Mouse (Mus musculus): ENCODE data around the gene Cracr2a. TPM values are rescaled to one million over a fixed set of nuclear protein-coding genes. Genes with fewer than 3 reads are reported as not detected.
A peak's percentile ranks its signal among the peaks of the same experiment; 100 is the strongest.
"Not testable (repeated sequence)": the region's sequence is repeated elsewhere in the genome, so short reads cannot be mapped to it uniquely, and the experiment has no call there.

Gene Cracr2a
- 1 to 10 TPM; 1.9 to 2.5 TPM for total RNA-seq (2021)

DNA sequence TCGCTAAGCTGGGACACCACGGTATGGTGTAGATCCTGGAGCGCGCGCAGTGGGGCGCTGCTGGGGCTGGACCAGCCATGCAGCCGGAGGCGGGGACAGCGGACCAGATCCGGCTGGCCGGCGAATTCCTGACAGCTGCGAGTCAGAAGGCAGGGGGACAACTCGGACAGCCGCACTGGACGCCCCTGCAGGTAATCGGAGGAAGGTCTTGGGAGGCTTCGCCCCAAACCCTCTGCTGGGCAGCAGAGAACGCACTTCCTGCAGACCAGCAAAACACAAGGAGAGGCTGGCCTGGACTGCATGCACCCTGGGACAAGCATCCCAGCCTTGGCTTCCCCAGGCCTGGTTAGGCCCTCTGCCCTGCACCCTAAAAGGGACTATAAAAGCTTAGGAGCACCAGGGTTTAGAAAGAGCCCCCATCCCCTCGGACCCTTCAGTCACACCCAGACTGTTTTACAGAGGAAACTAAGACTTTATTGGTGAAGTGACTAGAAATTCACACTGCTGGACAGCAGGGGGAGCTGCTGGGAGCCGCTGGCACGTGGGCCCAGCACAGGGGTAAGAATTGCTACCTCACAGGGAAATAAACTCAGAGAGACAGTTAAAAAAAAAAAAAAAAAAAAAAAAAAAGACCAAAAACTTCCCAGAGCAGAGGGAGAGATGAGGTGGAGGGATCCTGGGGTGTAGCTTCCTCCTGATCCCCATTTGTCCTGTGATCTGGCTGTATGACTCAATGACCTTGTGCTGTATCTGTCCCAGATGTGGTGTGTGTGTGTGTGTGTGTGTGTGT, at the start of gene Cracr2a:
Gene Cracr2a (plus strand): TSS at position 108 of the 790 bp plus-strand sequence.
- peak; percentile 54 to 71 for DNase-seq (ENCODE audit: extremely low spot score in 1 of 2, low spot score in 1 of 2)

GRCm38 (mm10) chr6:127513776-127514175, 47.4 kb upstream of the Cracr2a start:
- not testable (repeated sequence) for DNase-seq (ENCODE audit: extremely low spot score in 1 of 2, low spot score in 1 of 2)

DNA sequence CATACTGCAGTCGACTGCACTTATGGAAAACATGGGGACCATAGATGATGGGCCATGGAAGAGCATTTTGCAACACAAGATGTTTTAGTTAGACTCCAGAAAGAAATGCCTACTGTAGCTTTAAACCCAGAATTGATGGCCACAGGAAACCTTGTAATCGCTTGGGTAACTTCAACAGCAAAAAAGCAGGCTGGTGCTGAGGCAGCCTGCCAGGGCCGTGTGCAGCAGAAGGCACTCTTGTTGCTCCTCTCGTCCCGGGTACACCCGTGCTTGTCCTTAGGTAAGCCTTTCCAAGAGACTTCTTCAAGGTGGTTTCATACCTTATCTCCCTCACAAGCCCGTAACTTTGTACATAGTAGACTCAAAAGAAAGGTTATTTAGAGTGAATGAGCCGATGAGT, 40.0 kb upstream of the Cracr2a start:
- no peak for DNase-seq (ENCODE audit: extremely low spot score in 1 of 2, low spot score in 1 of 2)

- DNase-seq (ENCODE audit: extremely low spot score in 1 of 2, low spot score in 1 of 2) = no peak
These were observed 38.8 kb upstream of the Cracr2a start for GRCm38 (mm10) chr6:127522326-127522725.

DNA sequence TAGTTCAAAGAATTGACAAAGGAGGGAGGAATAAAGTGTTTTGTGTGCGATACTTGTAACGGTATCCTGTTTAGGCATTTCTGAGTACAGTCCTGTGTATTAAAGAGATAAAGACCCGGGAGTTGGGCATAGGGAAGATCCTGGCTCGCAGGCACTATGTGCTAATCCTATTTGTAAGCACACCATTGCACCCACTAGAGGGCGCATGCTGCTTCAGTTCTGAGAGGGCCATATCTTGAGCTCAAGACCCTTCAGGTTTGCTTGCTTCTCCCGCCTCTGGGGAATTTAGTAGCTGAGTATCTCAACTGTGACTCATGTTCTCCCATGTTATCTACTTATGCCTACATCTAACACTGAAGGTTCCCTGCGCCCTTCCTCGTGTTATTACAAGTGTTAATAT, 36.7 kb upstream of the Cracr2a start:
- DNase-seq (ENCODE audit: extremely low spot score in 1 of 2, low spot score in 1 of 2) = peak in 1 of 2 experiments; percentile 65

GRCm38 (mm10) chr6:127528625-127529024, 32.5 kb upstream of the Cracr2a start:
- no peak for DNase-seq (ENCODE audit: extremely low spot score in 1 of 2, low spot score in 1 of 2)

DNA sequence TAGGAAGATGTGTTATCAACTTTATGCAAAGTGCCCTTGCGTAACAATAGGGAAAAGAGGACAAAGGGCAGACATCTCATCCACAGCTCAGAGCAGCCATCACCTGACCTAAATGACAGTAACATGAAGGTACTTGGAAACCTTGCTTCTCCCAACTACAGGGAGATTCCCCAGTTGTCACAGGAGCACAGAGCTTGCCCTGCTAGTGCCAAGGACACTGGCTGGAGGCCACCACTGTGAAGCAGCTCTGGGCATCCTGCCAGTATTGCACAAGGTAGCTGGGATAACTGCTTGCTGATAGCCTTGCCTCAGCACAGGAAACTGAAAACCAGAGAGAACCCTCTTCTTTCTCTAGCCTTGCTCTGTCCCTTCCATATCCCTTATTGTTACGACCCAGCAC, 31.7 kb upstream of the Cracr2a start:
- DNase-seq (ENCODE audit: extremely low spot score in 1 of 2, low spot score in 1 of 2) = peak in 1 of 2 experiments; percentile 38

DNA sequence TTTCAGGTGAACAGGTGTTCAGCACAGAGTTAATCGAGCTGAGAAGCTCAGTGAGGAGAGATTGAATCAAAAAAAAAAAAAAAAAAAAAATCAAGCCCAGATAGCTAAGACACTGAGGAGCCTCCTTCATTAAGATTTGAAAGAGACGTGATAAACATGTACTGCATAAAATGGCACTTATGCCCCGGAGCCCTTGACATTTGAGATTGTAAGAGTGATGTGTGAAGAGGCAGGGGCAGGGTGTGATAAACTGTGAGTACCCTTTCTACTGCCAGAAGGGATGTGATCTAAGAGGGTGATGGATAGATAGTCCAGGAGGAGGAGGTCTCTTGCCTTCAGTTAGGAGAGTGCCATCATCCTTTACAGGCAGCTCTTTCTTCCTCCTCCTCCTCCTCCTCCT, 30.9 kb upstream of the Cracr2a start:
- no peak for DNase-seq (ENCODE audit: extremely low spot score in 1 of 2, low spot score in 1 of 2)

GRCm38 (mm10) chr6:127531412-127532205, 29.5 kb upstream of the Cracr2a start:
- no peak for DNase-seq (ENCODE audit: extremely low spot score in 1 of 2, low spot score in 1 of 2)

- DNase-seq (ENCODE audit: extremely low spot score in 1 of 2, low spot score in 1 of 2) = no peak
These were observed 28.8 kb upstream of the Cracr2a start for GRCm38 (mm10) chr6:127532304-127532703.

DNA sequence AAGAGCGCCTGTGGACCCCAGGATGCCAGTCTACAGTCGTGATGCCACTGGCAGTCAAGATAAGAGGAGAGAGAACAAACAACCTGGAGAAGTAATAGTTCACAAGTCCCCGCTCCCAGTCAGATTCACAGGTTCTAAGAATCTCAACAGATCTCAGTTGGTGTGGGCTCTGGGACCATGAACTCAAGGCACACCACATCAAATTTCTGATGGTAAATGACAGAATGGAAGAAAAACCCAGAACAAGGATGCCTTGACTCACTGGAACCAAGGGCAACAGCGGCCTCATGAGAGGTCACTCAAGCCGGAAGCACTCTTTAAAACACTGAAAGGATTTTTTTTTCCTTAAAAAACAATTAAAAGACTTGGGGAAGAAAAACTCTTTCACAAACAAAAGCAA, 27.4 kb upstream of the Cracr2a start:
- no peak for DNase-seq (ENCODE audit: extremely low spot score in 1 of 2, low spot score in 1 of 2)

- DNase-seq (ENCODE audit: extremely low spot score in 1 of 2, low spot score in 1 of 2) = no peak
These were observed 24.1 kb upstream of the Cracr2a start for GRCm38 (mm10) chr6:127537035-127537434.

DNA sequence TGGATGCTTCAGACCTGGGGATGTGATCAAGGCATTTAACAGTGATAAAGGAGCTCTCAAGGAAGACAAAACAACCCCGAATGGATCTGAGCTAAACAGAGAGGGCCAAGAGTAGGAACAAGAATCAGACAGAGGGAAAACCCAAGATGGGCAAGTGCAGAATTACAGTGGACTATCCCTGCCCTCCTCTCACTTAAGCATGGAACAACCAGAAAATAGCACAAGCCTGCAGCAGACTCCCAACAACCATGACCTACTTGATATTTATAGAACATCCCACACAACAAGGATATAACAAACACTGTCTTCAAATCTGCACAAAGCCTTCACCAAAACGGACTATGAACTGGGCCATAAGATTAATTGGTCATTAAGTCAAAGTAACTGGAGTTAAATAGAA, 23.0 kb upstream of the Cracr2a start:
- DNase-seq (ENCODE audit: extremely low spot score in 1 of 2, low spot score in 1 of 2) = no peak

DNA sequence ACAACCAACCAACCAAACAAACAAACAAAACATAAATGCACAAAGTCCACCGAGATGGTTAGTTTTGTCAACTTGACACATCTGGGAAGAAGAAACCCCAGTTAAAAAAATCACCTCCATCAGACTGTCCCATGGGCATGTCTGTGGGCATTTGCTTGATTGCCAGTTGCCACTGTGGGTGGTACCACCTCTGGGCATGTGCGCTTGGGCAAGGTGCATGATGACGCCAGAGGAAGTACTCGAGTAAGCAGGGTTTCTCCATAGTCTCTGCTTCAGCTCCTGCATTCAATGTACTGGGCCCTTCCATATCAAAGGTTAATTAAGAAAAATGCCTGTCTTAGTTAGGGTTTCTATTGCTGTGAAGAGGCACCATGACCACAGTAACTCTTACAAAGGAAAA, 21.9 kb upstream of the Cracr2a start:
- DNase-seq (ENCODE audit: extremely low spot score in 1 of 2, low spot score in 1 of 2) = no peak

GRCm38 (mm10) chr6:127539659-127540058, 21.5 kb upstream of the Cracr2a start:
- DNase-seq (ENCODE audit: extremely low spot score in 1 of 2, low spot score in 1 of 2) = no peak

GRCm38 (mm10) chr6:127540517-127540916, 20.6 kb upstream of the Cracr2a start:
- DNase-seq (ENCODE audit: extremely low spot score in 1 of 2, low spot score in 1 of 2) = no peak

DNA sequence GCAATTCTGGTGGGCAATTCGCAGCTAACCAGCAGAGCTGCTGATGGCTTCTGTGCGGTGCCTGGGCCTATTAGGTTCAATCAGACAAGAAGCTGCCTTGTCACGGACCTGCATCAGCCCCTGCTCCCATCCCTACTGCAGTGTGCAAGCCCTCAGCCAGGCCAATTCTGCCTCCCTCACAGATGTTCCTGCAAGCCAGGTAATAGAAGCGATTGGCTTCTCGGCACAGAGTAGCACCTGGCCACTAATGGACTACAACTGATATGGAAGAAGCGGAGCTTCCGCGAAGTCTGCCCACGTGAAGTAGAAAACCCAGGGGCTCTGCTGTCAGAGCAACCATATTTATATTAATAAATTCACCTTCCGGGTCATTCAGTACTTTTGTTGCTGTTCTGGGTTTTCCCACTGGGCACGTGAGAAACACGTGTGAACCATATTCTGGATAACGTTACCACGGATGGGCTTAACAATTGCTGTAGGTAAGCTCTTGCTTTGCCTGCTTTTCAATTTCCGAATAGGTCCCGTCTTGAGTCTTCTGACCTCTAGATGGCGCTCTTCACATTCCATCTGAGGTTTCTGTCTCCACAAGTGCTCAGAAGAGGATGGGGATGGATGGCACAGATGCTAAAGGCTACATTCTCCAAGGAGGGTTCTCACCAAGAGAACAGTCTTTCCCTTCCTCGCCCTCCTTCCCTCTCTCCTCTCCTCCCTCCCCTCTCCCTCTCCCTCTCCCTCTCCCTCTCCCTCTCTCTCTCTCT, 19.3 kb upstream of the Cracr2a start:
- peak in 1 of 2 experiments; percentile 55 for DNase-seq (ENCODE audit: extremely low spot score in 1 of 2, low spot score in 1 of 2)

DNA sequence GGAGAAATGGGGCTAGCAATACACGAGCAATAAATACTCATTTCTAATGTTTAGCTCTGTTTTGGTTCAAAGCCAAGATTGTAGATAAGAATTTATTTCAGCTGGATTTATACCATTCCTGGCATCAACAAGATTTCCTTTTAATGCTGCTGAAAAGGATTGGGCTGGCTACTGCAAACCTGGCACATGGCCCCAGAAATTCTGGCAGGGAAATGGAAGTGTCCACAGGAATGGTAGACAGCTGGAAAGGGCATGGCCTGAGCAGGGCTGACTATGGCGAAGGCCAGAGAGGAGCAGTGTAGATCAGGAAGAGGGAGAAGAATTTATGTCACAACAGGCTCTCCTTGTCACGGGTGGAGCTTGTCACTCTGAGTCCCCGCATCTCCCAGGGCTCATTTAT, 14.5 kb upstream of the Cracr2a start:
- peak in 1 of 2 experiments; percentile 19 for DNase-seq (ENCODE audit: extremely low spot score in 1 of 2, low spot score in 1 of 2)

- no peak for DNase-seq (ENCODE audit: extremely low spot score in 1 of 2, low spot score in 1 of 2)
These were observed 8.2 kb upstream of the Cracr2a start for GRCm38 (mm10) chr6:127552940-127553339.

- no peak for DNase-seq (ENCODE audit: extremely low spot score in 1 of 2, low spot score in 1 of 2)
These were observed 5.6 kb upstream of the Cracr2a start for GRCm38 (mm10) chr6:127555553-127555952.

DNA sequence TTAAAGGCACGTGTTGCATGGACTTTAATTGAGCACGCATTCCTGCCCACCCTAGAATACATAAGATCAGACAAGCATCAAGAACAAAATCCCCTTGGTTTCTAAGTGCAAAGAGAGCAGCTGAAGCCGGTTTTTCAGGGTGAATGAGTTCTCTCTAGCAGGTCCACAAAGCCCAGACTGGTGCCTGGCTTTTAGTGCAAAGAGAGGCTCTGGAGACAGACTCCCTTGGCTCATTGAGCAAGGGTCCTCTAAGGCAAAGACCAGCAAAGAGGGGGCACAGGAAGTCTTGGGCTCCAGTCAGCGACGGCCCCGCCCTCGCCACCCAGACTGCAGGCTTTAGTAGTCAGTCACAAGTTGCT, 287 bp upstream of the Cracr2a start:
- no peak for DNase-seq (ENCODE audit: extremely low spot score in 1 of 2, low spot score in 1 of 2)
